Mouse (Mus musculus) right cerebral cortex, adult 18-20 months (tissue): Measurements from ENCODE around the gene Phf23.
"Not testable (repeated sequence)": the region's sequence is repeated elsewhere in the genome, so short reads cannot be mapped to it uniquely, and the experiment has no call there.

Experiments
- DNase-seq: peaks from one replicate; pipeline ENCODE4 v3.0.0; 2022; ENCODE audit warnings: mixed read lengths

Phf23 gene

GRCm38 (mm10) chr11:70001159-70001558 lies 5.6 kb downstream of the Phf23 start:
- no peak for DNase-seq

- no peak for DNase-seq
These were observed 6.3 kb downstream of the Phf23 start for GRCm38 (mm10) chr11:70001865-70002264.

GRCm38 (mm10) chr11:70002471-70002870 lies 6.9 kb downstream of the Phf23 start:
- no peak for DNase-seq

- no peak for DNase-seq
These were observed 9.9 kb downstream of the Phf23 start for GRCm38 (mm10) chr11:70005521-70005920.

GRCm38 (mm10) chr11:70010033-70010432 lies 14.5 kb downstream of the Phf23 start:
- no peak for DNase-seq

GRCm38 (mm10) chr11:70010548-70010947 lies 15.0 kb downstream of the Phf23 start:
- no peak for DNase-seq

- no peak for DNase-seq
These were observed 15.4 kb downstream of the Phf23 start for GRCm38 (mm10) chr11:70010961-70011360.

GRCm38 (mm10) chr11:70012931-70013330 lies 17.4 kb downstream of the Phf23 start:
- DNase-seq = no peak

- DNase-seq = no peak
These were observed 17.8 kb downstream of the Phf23 start for GRCm38 (mm10) chr11:70013408-70013807.

GRCm38 (mm10) chr11:70014051-70014450 lies 18.5 kb downstream of the Phf23 start:
- no peak for DNase-seq

- peak; percentile 91 for DNase-seq
These were observed 19.4 kb downstream of the Phf23 start, which contains the start of gene Acadvl for GRCm38 (mm10) chr11:70014880-70015558. TSS of gene Acadvl (minus strand) at chr11:70015411.

- DNase-seq = no peak
These were observed 20.1 kb downstream of the Phf23 start for GRCm38 (mm10) chr11:70015677-70016076.

GRCm38 (mm10) chr11:70016177-70016576 lies 20.6 kb downstream of the Phf23 start:
- not testable (repeated sequence) for DNase-seq

GRCm38 (mm10) chr11:70016669-70017068 lies 21.1 kb downstream of the Phf23 start, which contains the start of gene Dlg4:
TSS of gene Dlg4 (plus strand) at chr11:70016942.
- DNase-seq = no peak

GRCm38 (mm10) chr11:70017199-70017767 lies 21.7 kb downstream of the Phf23 start:
- no peak for DNase-seq

- DNase-seq = peak; percentile 78
These were observed 22.8 kb downstream of the Phf23 start for GRCm38 (mm10) chr11:70018131-70018990.

GRCm38 (mm10) chr11:70019495-70020021 lies 24.0 kb downstream of the Phf23 start:
- DNase-seq = no peak

GRCm38 (mm10) chr11:70020022-70020631 lies 24.6 kb downstream of the Phf23 start:
- DNase-seq = no peak

- peak; percentile 86 for DNase-seq
These were observed 25.2 kb downstream of the Phf23 start for GRCm38 (mm10) chr11:70020731-70021263.

GRCm38 (mm10) chr11:70021264-70022132 lies 25.9 kb downstream of the Phf23 start:
- DNase-seq = peak; percentile 97

- DNase-seq = peak; percentile 39
These were observed 28.0 kb downstream of the Phf23 start for GRCm38 (mm10) chr11:70023481-70024150.
